Mouse (Mus musculus) layer of hippocampus, adult 2 months (tissue): ENCODE results near the gene D030056L22Rik. TPM values are rescaled to one million over a fixed set of nuclear protein-coding genes. Genes with fewer than 3 reads are reported as not detected.
A peak's percentile ranks its signal among the peaks of the same experiment; 100 is the strongest.

Source experiments
- DNase-seq, 2 experiments: peaks; one replicate each; pipeline ENCODE4 v3.0.0; 2022; ENCODE audit warnings: low spot score in 2 of 2
- H3K27ac ChIP-seq: fragments of 200-600 bp; 2 replicates; pipeline ENCODE4 v1.8.1; 2022
- H3K4me3 ChIP-seq: fragments of 200-600 bp; 2 replicates; pipeline ENCODE4 v1.8.1; 2022; ENCODE audit warnings: mild to moderate bottlenecking
- CTCF ChIP-seq: fragments of 200-600 bp; conservative IDR thresholded peaks from 2 replicates; pipeline ENCODE4 v1.8.1; 2022; ENCODE audit warnings: antibody characterized with exemption, mild to moderate bottlenecking, moderate library complexity
- total RNA-seq, 2 experiments: library from RNA; stranded (reverse); gene quantifications; 2 replicates each; pipeline ENCODE4 v1.2.3; 2021

The D030056L22Rik gene
- total RNA-seq, 2 experiments from 2014 or later: 20.8 to 21.4 TPM

- DNase-seq: no peak
- Histone ChIP-seq H3K27ac (no peak overlapping the region), H3K4me3 (no peak overlapping the region)
- TF ChIP-seq CTCF: no peak
Observed at GRCm38 (mm10) chr19:18695552-18695951, 17.4 kb upstream of the D030056L22Rik start.

GRCm38 (mm10) chr19:18708101-18708500 lies 4.9 kb upstream of the D030056L22Rik start:
- no peak for TF ChIP-seq CTCF
- Histone ChIP-seq H3K4me3 (no peak overlapping the region), H3K27ac (no peak overlapping the region)
- no peak for DNase-seq

GRCm38 (mm10) chr19:18710903-18711302 lies 2.1 kb upstream of the D030056L22Rik start:
- Histone ChIP-seq H3K4me3 (no peak overlapping the region), H3K27ac (no peak overlapping the region)
- TF ChIP-seq CTCF: no peak
- DNase-seq: no peak

GRCm38 (mm10) chr19:18711589-18711988 lies 1.4 kb upstream of the D030056L22Rik start:
- H3K4me3 ChIP-seq: no peak overlapping the region
- TF ChIP-seq CTCF: no peak
- H3K27ac ChIP-seq: no peak overlapping the region
- DNase-seq: no peak

- peak overlapping the region; percentile 94 for H3K27ac ChIP-seq
- peak overlapping the region; percentile 80 for H3K4me3 ChIP-seq
- no peak for DNase-seq
- TF ChIP-seq CTCF: no peak
Observed at GRCm38 (mm10) chr19:18712153-18712865, 684 bp upstream of the D030056L22Rik start.

- peak overlapping the region; percentile 94 for H3K27ac ChIP-seq
- H3K4me3 ChIP-seq: peak overlapping the region; percentile 80
- DNase-seq: peak; percentile 6 to 39
Observed at GRCm38 (mm10) chr19:18713357-18713756, 364 bp downstream of the D030056L22Rik start.

GRCm38 (mm10) chr19:18716374-18716773 lies 3.4 kb downstream of the D030056L22Rik start:
- DNase-seq: peak; percentile 64 to 79
- Histone ChIP-seq H3K27ac (no peak overlapping the region), H3K4me3 (no peak overlapping the region)
- peak; percentile 99 for TF ChIP-seq CTCF

GRCm38 (mm10) chr19:18720337-18720736 lies 7.3 kb downstream of the D030056L22Rik start:
- TF ChIP-seq CTCF: no peak
- no peak overlapping the region for H3K27ac ChIP-seq
- no peak overlapping the region for H3K4me3 ChIP-seq
- no peak for DNase-seq

- no peak overlapping the region for H3K27ac ChIP-seq
- TF ChIP-seq CTCF: peak; percentile 30
- no peak for DNase-seq
- no peak overlapping the region for H3K4me3 ChIP-seq
Observed at GRCm38 (mm10) chr19:18725186-18725585, 12.2 kb downstream of the D030056L22Rik start.

- Histone ChIP-seq H3K27ac (no peak overlapping the region), H3K4me3 (no peak overlapping the region)
- no peak for DNase-seq
- no peak for TF ChIP-seq CTCF
Observed at GRCm38 (mm10) chr19:18730255-18730654, 17.3 kb downstream of the D030056L22Rik start.

GRCm38 (mm10) chr19:18731077-18731476 lies 18.1 kb downstream of the D030056L22Rik start:
- Histone ChIP-seq H3K4me3 (no peak overlapping the region), H3K27ac (no peak overlapping the region)
- no peak for TF ChIP-seq CTCF
- DNase-seq: no peak

GRCm38 (mm10) chr19:18735901-18736300 lies 22.9 kb downstream of the D030056L22Rik start:
- no peak for TF ChIP-seq CTCF
- Histone ChIP-seq H3K27ac (no peak overlapping the region), H3K4me3 (no peak overlapping the region)
- no peak for DNase-seq

GRCm38 (mm10) chr19:18739146-18739545 lies 26.2 kb downstream of the D030056L22Rik start:
- no peak overlapping the region for H3K27ac ChIP-seq
- DNase-seq: no peak
- H3K4me3 ChIP-seq: no peak overlapping the region
- TF ChIP-seq CTCF: no peak

- Histone ChIP-seq H3K4me3 (no peak overlapping the region), H3K27ac (no peak overlapping the region)
- DNase-seq: no peak
- no peak for TF ChIP-seq CTCF
Observed at GRCm38 (mm10) chr19:18743946-18744345, 31.0 kb downstream of the D030056L22Rik start.
